Mouse (Mus musculus): ENCODE data around the gene A930009A15Rik. TPM values are rescaled to one million over a fixed set of nuclear protein-coding genes. Genes with fewer than 3 reads are reported as not detected.

Gene A930009A15Rik
- polyA plus RNA-seq, 1 experiment from 2014 or later, result not detected

DNA sequence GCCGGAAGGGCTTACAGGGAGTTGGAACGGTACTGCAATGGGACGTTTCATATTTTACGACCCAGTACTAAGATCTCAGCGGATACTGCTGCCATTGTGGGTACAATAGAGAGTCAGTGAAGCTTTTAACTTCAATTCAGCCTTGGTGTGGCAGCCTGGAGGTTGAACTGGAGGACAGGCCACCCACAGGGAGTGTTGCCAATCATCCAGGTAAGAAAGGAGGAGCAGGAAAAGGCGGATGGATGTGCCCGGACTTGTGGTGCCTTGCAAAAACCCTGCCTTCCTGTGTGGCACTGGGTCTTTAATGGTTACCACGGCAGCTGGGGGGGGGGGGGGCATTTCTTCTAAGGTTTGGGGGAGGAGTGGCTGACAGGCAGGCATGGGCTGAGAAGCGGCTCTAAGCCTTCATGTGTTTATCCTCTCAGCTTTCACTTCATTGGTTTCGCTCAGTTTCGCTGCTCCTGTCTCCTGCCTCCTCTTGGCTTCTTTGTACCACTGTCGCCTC, 13.0 kb upstream of the A930009A15Rik start:
- WGBS, result 27% methylated on average over 12 of the region's 12 CpGs
- Histone ChIP-seq H3K9ac (no peak overlapping the region), H3K9me3 (no peaks in the 10 kb centered on the region), H3K4me1 (peaks cover 19% of the 10 kb centered on the region), H3K4me3 (no peak overlapping the region), H3K27ac (no peak overlapping the region), H3K27me3 (no peaks in the 10 kb centered on the region), H3K36me3 (no peaks in the 10 kb centered on the region), H3K4me2 (replicated peaks) (peak overlapping the region; percentile 14)
- no peak; the same call in 1 of the 2 replicates for ATAC-seq (ENCODE audit: low FRiP score, low read depth)

DNA sequence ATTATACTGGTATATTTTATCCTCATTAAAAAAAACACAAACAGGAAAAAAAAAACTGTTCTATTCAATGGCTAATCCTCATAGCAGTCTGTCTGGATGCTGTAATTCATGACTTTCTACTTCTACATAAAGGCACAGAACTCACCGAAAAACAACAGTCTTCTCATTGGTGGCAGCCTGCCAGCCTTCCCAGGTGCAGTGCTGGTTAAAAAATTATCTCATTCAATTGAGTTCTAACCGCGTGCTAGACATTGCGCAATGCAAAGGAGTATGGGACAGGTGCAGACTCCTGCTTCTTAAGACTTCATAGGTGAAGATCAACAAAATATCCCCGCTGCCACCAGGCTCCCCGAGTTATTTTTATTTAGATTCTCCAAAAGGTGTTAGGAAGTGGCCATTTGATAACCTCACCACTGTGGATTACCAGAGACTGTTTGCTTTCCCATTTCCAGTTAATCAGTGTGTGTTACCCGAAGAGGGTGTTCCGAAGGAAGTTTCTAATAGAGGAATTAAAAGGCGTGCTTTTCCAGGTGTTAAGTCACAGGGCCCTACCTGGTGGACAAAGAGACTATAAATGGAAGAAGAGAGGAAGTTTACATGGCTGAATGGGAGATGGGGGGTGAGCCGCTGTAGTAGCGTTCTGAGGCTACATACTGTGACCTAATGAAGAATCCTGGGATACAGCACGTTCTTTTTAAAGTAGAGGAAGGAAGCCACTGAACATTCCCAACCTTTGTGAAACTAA, 8.5 kb upstream of the A930009A15Rik start:
- WGBS, result 51% methylated on average over 12 of the region's 12 CpGs
- no peak overlapping the region for H3K4me3 ChIP-seq
- H3K27ac ChIP-seq, result no peak overlapping the region
- no peaks in the 10 kb centered on the region for H3K27me3 ChIP-seq
- H3K9me3 ChIP-seq, result no peaks in the 10 kb centered on the region
- H3K9ac ChIP-seq, result no peak overlapping the region
- H3K4me2 ChIP-seq (replicated peaks), result no peak overlapping the region
- ATAC-seq (ENCODE audit: low FRiP score, low read depth), result 0 out of 2 replicates have a peak, but pooled peaks have one; percentile 40
- H3K36me3 ChIP-seq, result no peaks in the 10 kb centered on the region
- peaks cover 19% of the 10 kb centered on the region for H3K4me1 ChIP-seq

DNA sequence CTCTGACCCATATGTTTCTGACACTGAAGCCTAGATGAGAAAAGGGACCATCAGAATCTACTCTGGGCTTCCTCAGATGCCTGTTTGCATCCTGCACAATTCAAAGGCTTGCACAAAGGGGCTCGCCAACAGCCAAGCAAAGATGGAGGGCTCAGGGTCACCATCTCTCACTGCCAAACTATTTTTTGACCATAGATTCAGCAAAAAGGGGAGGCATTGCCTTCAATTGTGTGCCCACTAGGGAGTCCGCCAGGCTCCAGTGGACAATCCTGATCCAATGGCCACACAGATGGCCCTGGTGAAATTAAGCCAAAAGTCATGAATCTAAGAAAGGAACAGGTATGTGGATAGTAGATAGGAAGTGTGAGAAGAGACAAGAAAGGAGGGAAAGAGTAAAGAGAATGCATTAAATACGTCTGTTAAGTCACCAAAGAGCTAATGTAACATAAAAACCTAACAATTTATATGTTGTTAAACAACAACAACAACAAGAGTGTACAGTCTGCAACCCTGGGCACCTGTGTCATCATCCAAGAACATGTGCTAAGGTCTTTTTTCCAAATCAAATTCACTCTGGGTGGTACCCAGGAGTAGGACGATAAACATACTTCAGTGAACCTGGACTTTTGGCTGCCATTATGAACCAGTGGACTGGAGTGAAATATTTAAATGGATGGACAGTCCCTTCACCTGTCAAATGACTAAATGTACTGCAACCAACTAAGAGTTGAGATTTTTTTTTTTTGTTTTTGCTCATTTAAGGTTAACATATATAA, 6.7 kb upstream of the A930009A15Rik start:
- H3K4me3 ChIP-seq, result no peak overlapping the region
- ATAC-seq (ENCODE audit: low FRiP score, low read depth), result no peak
- peaks cover 11% of the 10 kb centered on the region for H3K4me1 ChIP-seq
- H3K9ac ChIP-seq, result no peak overlapping the region
- no peak overlapping the region for H3K4me2 ChIP-seq (replicated peaks)
- H3K27ac ChIP-seq, result no peak overlapping the region
- H3K36me3 ChIP-seq, result no peaks in the 10 kb centered on the region
- H3K9me3 ChIP-seq, result no peaks in the 10 kb centered on the region; the same call in 1 of the 2 replicates
- WGBS, result 87% methylated on average over 4 of the region's 4 CpGs
- no peaks in the 10 kb centered on the region for H3K27me3 ChIP-seq

GRCm38 (mm10) chr10:115563961-115564360, 5.8 kb upstream of the A930009A15Rik start:
- Histone ChIP-seq H3K9me3 (no peaks in the 10 kb centered on the region; the same call in 1 of the 2 replicates), H3K9ac (no peak overlapping the region), H3K27ac (no peak overlapping the region), H3K4me3 (no peak overlapping the region), H3K4me2 (replicated peaks) (no peak overlapping the region), H3K27me3 (no peaks in the 10 kb centered on the region), H3K36me3 (no peaks in the 10 kb centered on the region), H3K4me1 (peaks cover 11% of the 10 kb centered on the region)
- 70% methylated on average over 5 of the region's 5 CpGs for WGBS
- no peak for ATAC-seq (ENCODE audit: low FRiP score, low read depth)

- Histone ChIP-seq H3K27ac (no peak overlapping the region), H3K4me2 (replicated peaks) (no peak overlapping the region), H3K4me1 (no peaks in the 10 kb centered on the region), H3K4me3 (no peak overlapping the region), H3K9ac (no peak overlapping the region), H3K9me3 (no peaks in the 10 kb centered on the region; the same call in 1 of the 2 replicates), H3K27me3 (peaks cover 5% of the 10 kb centered on the region), H3K36me3 (no peaks in the 10 kb centered on the region)
- 80% methylated on average over 2 of the region's 2 CpGs for WGBS
- no peak for ATAC-seq (ENCODE audit: low FRiP score, low read depth)
Measured at GRCm38 (mm10) chr10:115570577-115570976, 791 bp downstream of the A930009A15Rik start.

DNA sequence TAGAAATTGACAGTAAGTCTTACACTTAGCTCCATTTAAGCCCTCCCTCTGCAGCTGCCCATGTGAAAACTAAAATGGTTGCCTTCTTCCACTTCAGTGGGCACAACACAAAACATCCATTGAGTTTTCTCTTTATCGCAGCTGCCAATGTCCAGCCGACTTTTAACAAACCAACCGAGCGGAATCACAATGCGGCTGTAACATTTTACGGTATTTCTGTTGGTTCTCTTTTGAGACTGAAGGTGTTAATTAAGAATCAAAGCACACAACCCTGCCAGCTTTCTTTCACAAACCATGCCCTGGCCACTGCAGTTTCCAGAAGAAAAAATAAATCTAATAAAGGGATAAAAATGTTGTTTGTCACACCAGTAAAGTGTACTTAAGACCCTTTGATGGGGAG, 1.5 kb downstream of the A930009A15Rik start:
- WGBS, result 31% methylated on average over 6 of the region's 6 CpGs
- H3K27ac ChIP-seq, result no peak overlapping the region
- H3K4me3 ChIP-seq, result no peak overlapping the region
- no peaks in the 10 kb centered on the region; the same call in 1 of the 2 replicates for H3K9me3 ChIP-seq
- ATAC-seq (ENCODE audit: low FRiP score, low read depth), result no peak
- peaks cover 5% of the 10 kb centered on the region for H3K27me3 ChIP-seq
- no peaks in the 10 kb centered on the region for H3K4me1 ChIP-seq
- H3K4me2 ChIP-seq (replicated peaks), result no peak overlapping the region
- H3K9ac ChIP-seq, result no peak overlapping the region
- no peaks in the 10 kb centered on the region for H3K36me3 ChIP-seq

- peaks cover 5% of the 10 kb centered on the region for H3K27me3 ChIP-seq
- 59% methylated on average over 3 of the region's 3 CpGs for WGBS
- no peak overlapping the region for H3K27ac ChIP-seq
- H3K4me1 ChIP-seq, result no peaks in the 10 kb centered on the region
- ATAC-seq (ENCODE audit: low FRiP score, low read depth), result no peak
- no peak overlapping the region for H3K9ac ChIP-seq
- no peaks in the 10 kb centered on the region for H3K36me3 ChIP-seq
- no peak overlapping the region for H3K4me3 ChIP-seq
- H3K4me2 ChIP-seq (replicated peaks), result no peak overlapping the region
- H3K9me3 ChIP-seq, result no peaks in the 10 kb centered on the region; the same call in 1 of the 2 replicates
Measured at GRCm38 (mm10) chr10:115571734-115572440, 2.1 kb downstream of the A930009A15Rik start.

GRCm38 (mm10) chr10:115579076-115579475, 9.3 kb downstream of the A930009A15Rik start:
- 50% methylated on average over 7 of the region's 7 CpGs for WGBS
- H3K27ac ChIP-seq, result no peak overlapping the region
- no peak overlapping the region for H3K9ac ChIP-seq
- no peaks in the 10 kb centered on the region for H3K9me3 ChIP-seq
- peaks cover 5% of the 10 kb centered on the region for H3K4me1 ChIP-seq
- H3K27me3 ChIP-seq, result peaks cover 24% of the 10 kb centered on the region
- no peak overlapping the region for H3K4me3 ChIP-seq
- ATAC-seq (ENCODE audit: low FRiP score, low read depth), result no peak
- no peak overlapping the region for H3K4me2 ChIP-seq (replicated peaks)
- H3K36me3 ChIP-seq, result no peaks in the 10 kb centered on the region

GRCm38 (mm10) chr10:115579494-115579893, 9.7 kb downstream of the A930009A15Rik start:
- Histone ChIP-seq H3K27me3 (peaks cover 25% of the 10 kb centered on the region), H3K4me3 (no peak overlapping the region), H3K9ac (no peak overlapping the region), H3K4me2 (replicated peaks) (0 out of 2 replicates have a peak overlapping the region, but pooled peaks have one; percentile 4), H3K9me3 (no peaks in the 10 kb centered on the region), H3K27ac (no peak overlapping the region), H3K4me1 (peaks cover 5% of the 10 kb centered on the region), H3K36me3 (no peaks in the 10 kb centered on the region)
- 36% methylated on average over 7 of the region's 7 CpGs for WGBS
- no peak for ATAC-seq (ENCODE audit: low FRiP score, low read depth)

DNA sequence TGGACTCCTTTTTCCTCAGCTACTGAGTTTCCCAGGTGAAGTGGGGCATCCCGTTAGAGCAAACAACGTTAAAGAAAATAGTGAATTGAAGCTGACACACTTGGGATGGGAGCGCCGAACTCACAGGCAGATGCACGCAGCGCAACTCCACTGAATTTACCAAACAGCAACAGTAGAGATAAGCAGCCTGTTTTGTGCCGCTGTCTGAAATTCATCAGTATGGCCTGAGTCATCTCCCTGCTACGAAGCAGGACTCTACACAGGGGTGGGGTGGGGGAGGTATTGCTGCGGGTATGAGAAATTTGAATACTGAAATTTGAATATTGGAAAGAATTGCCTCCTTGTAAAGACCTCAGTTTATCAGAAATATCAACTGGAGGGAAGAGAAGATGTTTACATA, 12.2 kb downstream of the A930009A15Rik start:
- no peak overlapping the region for H3K4me2 ChIP-seq (replicated peaks)
- no peak overlapping the region for H3K4me3 ChIP-seq
- H3K27ac ChIP-seq, result no peak overlapping the region
- H3K9ac ChIP-seq, result no peak overlapping the region
- H3K9me3 ChIP-seq, result no peaks in the 10 kb centered on the region
- 89% methylated on average over 9 of the region's 9 CpGs for WGBS
- no peaks in the 10 kb centered on the region for H3K36me3 ChIP-seq
- ATAC-seq (ENCODE audit: low FRiP score, low read depth), result no peak
- peaks cover 25% of the 10 kb centered on the region for H3K4me1 ChIP-seq
- H3K27me3 ChIP-seq, result peaks cover 46% of the 10 kb centered on the region

DNA sequence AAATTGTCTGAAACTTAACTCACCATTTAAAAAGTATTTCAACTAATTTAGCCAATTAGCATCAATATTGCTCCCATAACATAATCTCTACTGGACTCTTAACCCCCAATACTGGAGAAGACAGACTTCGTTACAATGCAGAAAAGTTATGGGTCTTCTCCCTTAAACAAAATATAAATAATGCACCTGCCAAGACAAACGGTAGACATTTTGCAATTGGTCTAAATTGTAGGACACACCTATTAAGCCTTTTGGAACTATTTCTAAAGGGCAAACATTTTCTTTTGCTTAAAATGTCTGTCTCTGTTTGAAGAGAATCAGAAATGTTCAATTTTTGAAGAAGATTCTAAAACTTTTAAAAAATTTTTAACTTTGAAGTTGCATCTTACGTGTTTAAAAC, 13.3 kb downstream of the A930009A15Rik start:
- peaks cover 57% of the 10 kb centered on the region for H3K27me3 ChIP-seq
- no peaks in the 10 kb centered on the region for H3K9me3 ChIP-seq
- ATAC-seq (ENCODE audit: low FRiP score, low read depth), result no peak
- 83% methylated on average over 3 of the region's 3 CpGs for WGBS
- no peaks in the 10 kb centered on the region for H3K36me3 ChIP-seq
- peaks cover 36% of the 10 kb centered on the region for H3K4me1 ChIP-seq
- no peak overlapping the region for H3K4me2 ChIP-seq (replicated peaks)
- H3K27ac ChIP-seq, result no peak overlapping the region
- no peak overlapping the region for H3K4me3 ChIP-seq
- no peak overlapping the region for H3K9ac ChIP-seq

DNA sequence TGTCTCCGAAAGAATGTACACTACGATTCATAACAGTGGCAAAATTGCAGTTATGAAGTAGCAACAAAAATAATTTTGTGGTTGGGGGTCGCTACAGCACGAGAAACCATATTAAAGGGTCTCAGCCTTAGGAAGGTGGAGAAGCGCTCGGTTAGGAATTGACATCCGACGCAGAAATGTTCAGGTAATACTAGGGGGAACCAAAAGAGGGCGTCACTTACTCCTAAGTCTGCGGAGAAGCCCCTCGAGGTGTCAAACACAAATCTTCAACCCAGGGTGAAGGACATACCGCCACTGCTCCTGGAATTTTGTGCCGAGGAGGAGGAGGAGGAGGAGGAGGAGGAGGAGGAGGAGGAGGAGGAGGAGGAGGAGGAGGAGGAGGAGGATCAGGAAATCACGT, 14.9 kb downstream of the A930009A15Rik start:
- H3K4me2 ChIP-seq (replicated peaks), result peak overlapping the region; percentile 97
- WGBS, result 24% methylated on average over 12 of the region's 14 CpGs
- no peak overlapping the region for H3K9ac ChIP-seq
- H3K9me3 ChIP-seq, result no peaks in the 10 kb centered on the region
- H3K36me3 ChIP-seq, result no peaks in the 10 kb centered on the region
- no peak overlapping the region for H3K27ac ChIP-seq
- peak overlapping the region; percentile 59 for H3K4me3 ChIP-seq
- peaks cover 73% of the 10 kb centered on the region for H3K27me3 ChIP-seq
- H3K4me1 ChIP-seq, result peaks cover 35% of the 10 kb centered on the region
- no peak for ATAC-seq (ENCODE audit: low FRiP score, low read depth)

Data from limb, embryonic 13.5 days (tissue).